Mouse (Mus musculus) midbrain, embryonic 13.5 days (tissue): ENCODE measurements around the gene Serpina1b. TPM values are rescaled to one million over a fixed set of nuclear protein-coding genes. Genes with fewer than 3 reads are reported as not detected.
"Not testable (repeated sequence)": the region's sequence is repeated elsewhere in the genome, so short reads cannot be mapped to it uniquely, and the experiment has no call there.

Experiments
- ATAC-seq: fragments of 200-750 bp; cut with Nextera tagmentation; 2 replicates; pipeline ENCODE4 v1.8.0; 2017; ENCODE audit warnings: mild to moderate bottlenecking, moderate TSS enrichment, moderate library complexity
- H3K27ac ChIP-seq: fragments of 300-500 bp; sonication (generic); 2 replicates; pipeline ENCODE4 v1.5.1; 2015; ENCODE audit warnings: inconsistent platforms, mild to moderate bottlenecking, moderate library complexity
- H3K27me3 ChIP-seq: fragments of 300-500 bp; sonication (generic); 2 replicates; pipeline ENCODE4 v1.6.1; 2015; ENCODE audit warnings: mild to moderate bottlenecking, inconsistent platforms
- H3K36me3 ChIP-seq: fragments of 300-500 bp; sonication (generic); 2 replicates; pipeline ENCODE4 v1.6.1; 2015; ENCODE audit warnings: mild to moderate bottlenecking, inconsistent platforms
- H3K4me1 ChIP-seq: fragments of 300-500 bp; sonication (generic); replicated peaks from 2 replicates; pipeline ENCODE4 v1.6.1; 2015; ENCODE audit warnings: inconsistent platforms
- H3K4me2 ChIP-seq: fragments of 300-500 bp; sonication (generic); replicated peaks from 2 replicates; pipeline ENCODE4 v1.6.1; 2015; ENCODE audit warnings: moderate library complexity, mild to moderate bottlenecking, inconsistent platforms
- H3K4me3 ChIP-seq: fragments of 300-500 bp; sonication (generic); replicated peaks from 2 replicates; pipeline ENCODE4 v1.5.1; 2015; ENCODE audit warnings: mild to moderate bottlenecking, inconsistent platforms
- H3K9ac ChIP-seq: fragments of 300-500 bp; sonication (generic); replicated peaks from 2 replicates; pipeline ENCODE4 v1.6.1; 2015; ENCODE audit warnings: mild to moderate bottlenecking, inconsistent platforms
- H3K9me3 ChIP-seq: fragments of 300-500 bp; sonication (generic); 2 replicates; pipeline ENCODE4 v1.6.1; 2016; ENCODE audit warnings: mild to moderate bottlenecking, inconsistent platforms
- WGBS: fragments of 180-500 bp; shearing (Covaris S2); methylation state at CpG from one replicate; pipeline ENCODE4 v1.1.7; 2015; 5-methylcytosine and 5-hydroxymethylcytosine counted together
- polyA plus RNA-seq: library from polyadenylated mRNA; unstranded; fragments of >200 nt; fragmentation: Nextera tagmentation; extraction: Ambion mirVana; gene quantifications from 2 replicates; pipeline ENCODE4 v1.2.1, GENCODE M21; 2015

Serpina1b gene
- polyA plus RNA-seq, 1 experiment from 2014 or later, result 1.1 TPM

GRCm38 (mm10) chr12:103687021-103687420 lies 143.2 kb downstream of the Serpina1b start:
- no peak for ATAC-seq
- no peaks in the 10 kb centered on the region for H3K36me3 ChIP-seq

DNA sequence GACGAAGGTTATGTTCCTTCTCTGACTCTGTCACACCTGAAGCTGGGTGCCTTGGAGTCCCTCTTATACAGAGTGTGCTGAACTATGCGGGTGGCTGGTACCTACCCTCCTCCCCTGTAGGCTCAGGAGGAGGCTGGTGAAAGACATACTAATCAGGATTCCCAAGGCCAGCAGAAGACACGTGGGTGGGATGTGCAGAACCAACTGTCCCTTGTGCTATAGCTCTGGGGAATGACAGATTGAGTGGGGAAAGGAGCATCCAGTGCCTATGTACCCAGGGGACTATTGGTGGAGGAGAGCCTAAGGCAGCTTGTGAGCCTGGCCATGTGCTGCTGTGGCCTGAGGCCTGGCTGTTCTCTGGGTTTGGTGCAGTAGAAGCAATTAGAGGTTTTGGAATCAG lies 144.1 kb downstream of the Serpina1b start:
- no peak overlapping the region for H3K9ac ChIP-seq
- WGBS, result 82% methylated on average over 3 of the region's 3 CpGs
- no peak overlapping the region for H3K4me2 ChIP-seq
- H3K9me3 ChIP-seq, result no peaks in the 10 kb centered on the region
- H3K36me3 ChIP-seq, result no peaks in the 10 kb centered on the region
- H3K27ac ChIP-seq, result no peak overlapping the region
- no peaks in the 10 kb centered on the region for H3K27me3 ChIP-seq
- H3K4me3 ChIP-seq, result no peak overlapping the region
- no peak for ATAC-seq
- H3K4me1 ChIP-seq, result 0 out of 2 replicates have a peak, but pooled peaks cover 3% of the 10 kb centered on the region

More at GRCm38 (mm10) chr12:103687021-103687420, 143.2 kb downstream of the Serpina1b start:
- Histone ChIP-seq H3K27ac (no peak overlapping the region), H3K9me3 (no peaks in the 10 kb centered on the region), H3K4me3 (no peak overlapping the region), H3K27me3 (no peaks in the 10 kb centered on the region), H3K9ac (no peak overlapping the region), H3K4me2 (no peak overlapping the region), H3K4me1 (0 out of 2 replicates have a peak, but pooled peaks cover 3% of the 10 kb centered on the region)
- WGBS, result 70% methylated on average over 7 of the region's 7 CpGs

- no peak overlapping the region for H3K4me3 ChIP-seq
- 0 out of 2 replicates have a peak, but pooled peaks cover 3% of the 10 kb centered on the region for H3K4me1 ChIP-seq
- no peak overlapping the region for H3K4me2 ChIP-seq
- H3K9ac ChIP-seq, result no peak overlapping the region
- no peaks in the 10 kb centered on the region for H3K27me3 ChIP-seq
- H3K27ac ChIP-seq, result no peak overlapping the region
- no peaks in the 10 kb centered on the region for H3K9me3 ChIP-seq
- no peak for ATAC-seq
- H3K36me3 ChIP-seq, result no peaks in the 10 kb centered on the region
- 86% methylated on average over 3 of the region's 3 CpGs for WGBS
Observed at GRCm38 (mm10) chr12:103685386-103685785, 144.8 kb downstream of the Serpina1b start.

DNA sequence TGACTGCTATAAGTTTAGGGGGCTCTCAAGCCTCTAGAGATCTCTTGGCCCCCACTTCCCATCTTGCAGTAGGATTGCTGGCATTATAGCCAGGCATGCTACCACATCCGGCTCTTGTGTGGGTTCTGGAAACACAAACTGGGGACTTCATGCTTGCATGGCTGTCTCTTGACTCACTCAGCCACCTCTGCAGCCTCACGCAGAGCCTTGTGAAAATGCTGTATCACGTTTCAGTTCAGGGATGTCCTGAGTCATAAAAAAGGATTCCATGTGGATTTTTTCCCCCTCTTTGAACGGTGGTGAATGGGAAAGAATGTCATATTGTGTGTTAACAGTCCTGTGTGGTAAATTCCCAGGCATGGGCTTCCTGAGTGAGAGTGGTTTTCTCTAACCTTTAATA lies 146.4 kb downstream of the Serpina1b start:
- Histone ChIP-seq H3K36me3 (no peaks in the 10 kb centered on the region), H3K4me2 (no peak overlapping the region), H3K27ac (no peak overlapping the region), H3K27me3 (no peaks in the 10 kb centered on the region), H3K9ac (no peak overlapping the region), H3K9me3 (no peaks in the 10 kb centered on the region), H3K4me3 (no peak overlapping the region), H3K4me1 (0 out of 2 replicates have a peak, but pooled peaks cover 3% of the 10 kb centered on the region)
- ATAC-seq, result no peak
- 76% methylated on average over 4 of the region's 4 CpGs for WGBS

DNA sequence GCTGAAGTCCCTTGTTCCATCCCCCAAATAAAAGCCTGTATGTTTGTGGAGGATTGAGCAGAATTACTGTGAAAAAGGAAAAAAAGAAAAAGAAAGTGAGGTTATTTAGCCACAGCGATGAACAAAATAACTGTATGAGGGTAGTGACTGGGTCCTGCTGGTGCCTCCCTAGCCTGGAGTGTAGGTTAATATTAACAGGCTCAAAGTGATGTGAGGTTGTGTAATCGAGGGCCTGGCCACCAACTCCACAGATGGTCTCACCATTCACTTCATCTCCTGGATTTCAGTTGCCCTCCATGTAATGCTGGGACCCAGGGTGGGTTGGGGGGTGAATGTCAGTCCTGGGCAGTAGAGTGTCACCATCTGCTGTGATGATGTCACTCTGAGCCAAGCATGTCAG lies 148.4 kb downstream of the Serpina1b start:
- no peak overlapping the region for H3K27ac ChIP-seq
- ATAC-seq, result no peak
- no peaks in the 10 kb centered on the region for H3K27me3 ChIP-seq
- no peaks in the 10 kb centered on the region for H3K9me3 ChIP-seq
- WGBS, result 86% methylated on average over 2 of the region's 2 CpGs
- no peak overlapping the region for H3K9ac ChIP-seq
- H3K4me1 ChIP-seq, result no peaks in the 10 kb centered on the region
- no peak overlapping the region for H3K4me2 ChIP-seq
- H3K36me3 ChIP-seq, result no peaks in the 10 kb centered on the region
- H3K4me3 ChIP-seq, result no peak overlapping the region

GRCm38 (mm10) chr12:103681169-103681568 lies 149.0 kb downstream of the Serpina1b start:
- no peak overlapping the region for H3K27ac ChIP-seq
- no peaks in the 10 kb centered on the region for H3K4me1 ChIP-seq
- no peaks in the 10 kb centered on the region for H3K36me3 ChIP-seq
- WGBS, result 76% methylated on average over 2 of the region's 2 CpGs
- no peak for ATAC-seq
- H3K9me3 ChIP-seq, result no peaks in the 10 kb centered on the region
- no peak overlapping the region for H3K4me3 ChIP-seq
- no peak overlapping the region for H3K4me2 ChIP-seq
- H3K9ac ChIP-seq, result no peak overlapping the region
- H3K27me3 ChIP-seq, result no peaks in the 10 kb centered on the region

- H3K9me3 ChIP-seq, result not testable (repeated sequence)
- WGBS, result 100% methylated on average over 1 of the region's 1 CpGs
Observed at GRCm38 (mm10) chr12:103679853-103680252, 150.3 kb downstream of the Serpina1b start.

More at GRCm38 (mm10) chr12:103679853-103680252, 150.3 kb downstream of the Serpina1b start:
- H3K36me3 ChIP-seq, ATAC-seq, H3K27ac ChIP-seq, H3K4me2 ChIP-seq, H3K27me3 ChIP-seq, H3K4me3 ChIP-seq, H3K4me1 ChIP-seq, H3K9ac ChIP-seq: not testable (repeated sequence)

Other genes starting within 250 kb of the Serpina1b start
- gene Serpina10, start 198.9 kb downstream of the Serpina1b start, polyA plus RNA-seq, result 0.05 TPM in 1 of 2 replicates, not detected in the other
- gene Serpina6, start 173.2 kb downstream of the Serpina1b start, polyA plus RNA-seq, result 0.26 TPM in 1 of 2 replicates, not detected in the other
- gene Serpina16, start 154.2 kb downstream of the Serpina1b start, polyA plus RNA-seq, result not detected in 2 replicates
- gene Serpina1f, start 134.8 kb downstream of the Serpina1b start, polyA plus RNA-seq, result 0.13 TPM in 1 of 2 replicates, not detected in the other
- gene Serpina1d, start 56.8 kb downstream of the Serpina1b start, polyA plus RNA-seq, result not detected in 2 replicates
- gene Serpina1a, start 33.2 kb upstream of the Serpina1b start, polyA plus RNA-seq, result 0.50 TPM in 1 of 2 replicates, not detected in the other
- 0.22 TPM in 1 of 2 replicates, not detected in the other for gene Serpina1c, start 74.5 kb upstream of the Serpina1b start, polyA plus RNA-seq
- 0.16 TPM in 1 of 2 replicates, not detected in the other for gene Serpina1e, start 128.6 kb upstream of the Serpina1b start, polyA plus RNA-seq
- not detected in 2 replicates for gene Serpina11, start 159.6 kb upstream of the Serpina1b start, polyA plus RNA-seq
- gene Serpina9, start 183.4 kb upstream of the Serpina1b start, polyA plus RNA-seq, result not detected in 2 replicates
- gene Serpina12, start 214.1 kb upstream of the Serpina1b start, polyA plus RNA-seq, result not detected in 2 replicates